Mouse (Mus musculus): ENCODE results near the gene Rtn4rl1. TPM values are rescaled to one million over a fixed set of nuclear protein-coding genes. Genes with fewer than 3 reads are reported as not detected.

Gene Rtn4rl1
- total and polyA plus RNA-seq, 2 experiments from 2014 or later, result 11.0 to 15.6 TPM

- no peak for TF ChIP-seq CTCF (IDR thresholded peaks at IDR 0.05; ENCODE audit: low read depth)
- H3K4me3 ChIP-seq (ENCODE audit: low read depth, low read length), result no peak overlapping the region
- no peaks in the 10 kb centered on the region for H3K4me1 ChIP-seq (ENCODE audit: insufficient read depth)
- no peaks in the 10 kb centered on the region for H3K36me3 ChIP-seq (ENCODE audit: insufficient read depth)
- DNase-seq (no peak), ATAC-seq (0 out of 2 replicates have a peak, but pooled peaks have one; percentile 17)
- 56% methylated on average over 10 of the region's 10 CpGs for WGBS
- no peak overlapping the region for H3K4me2 ChIP-seq (ENCODE audit: low read depth)
- H3K27me3 ChIP-seq (ENCODE audit: insufficient read depth, low read length), result no peaks in the 10 kb centered on the region
- H3K9ac ChIP-seq, result no peak overlapping the region
- H3K27ac ChIP-seq (ENCODE audit: low read depth, low read length), result no peak overlapping the region
- H3K9me3 ChIP-seq (ENCODE audit: low read length), result no peaks in the 10 kb centered on the region
These were observed 66.5 kb downstream of the Rtn4rl1 start for GRCm38 (mm10) chr11:75259996-75260561.

DNA sequence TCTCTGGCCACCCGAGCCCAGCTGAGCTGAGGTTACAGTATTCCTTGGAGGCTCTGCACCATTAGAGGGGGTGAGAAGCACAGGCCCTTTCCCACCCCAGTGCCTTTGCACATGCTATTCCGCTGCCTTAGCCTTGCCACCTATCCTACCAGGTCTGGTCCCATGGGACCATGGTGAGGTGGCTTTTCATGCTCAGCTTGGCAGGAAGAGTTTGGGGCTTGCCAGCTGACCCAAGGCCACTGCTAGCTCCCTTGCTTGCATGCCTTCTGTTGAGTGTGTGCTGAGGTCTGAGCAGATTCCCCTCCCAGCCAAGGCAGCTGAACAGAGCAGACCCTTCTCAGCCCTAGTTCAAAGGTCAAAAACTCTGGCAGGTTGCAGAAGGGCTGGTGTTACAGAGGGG is 67.4 kb downstream of the Rtn4rl1 start:
- Histone ChIP-seq H3K4me1 (ENCODE audit: insufficient read depth) (no peaks in the 10 kb centered on the region), H3K36me3 (ENCODE audit: insufficient read depth) (no peaks in the 10 kb centered on the region), H3K27me3 (ENCODE audit: insufficient read depth, low read length) (no peaks in the 10 kb centered on the region), H3K9me3 (ENCODE audit: low read length) (no peaks in the 10 kb centered on the region), H3K4me3 (ENCODE audit: low read depth, low read length) (no peak overlapping the region), H3K27ac (ENCODE audit: low read depth, low read length) (no peak overlapping the region), H3K9ac (no peak overlapping the region), H3K4me2 (ENCODE audit: low read depth) (no peak overlapping the region)
- WGBS, result 87% methylated on average over 2 of the region's 2 CpGs
- no peak for ATAC-seq
- DNase-seq, result no peak
- no peak for TF ChIP-seq CTCF (IDR thresholded peaks at IDR 0.05; ENCODE audit: low read depth)

DNA sequence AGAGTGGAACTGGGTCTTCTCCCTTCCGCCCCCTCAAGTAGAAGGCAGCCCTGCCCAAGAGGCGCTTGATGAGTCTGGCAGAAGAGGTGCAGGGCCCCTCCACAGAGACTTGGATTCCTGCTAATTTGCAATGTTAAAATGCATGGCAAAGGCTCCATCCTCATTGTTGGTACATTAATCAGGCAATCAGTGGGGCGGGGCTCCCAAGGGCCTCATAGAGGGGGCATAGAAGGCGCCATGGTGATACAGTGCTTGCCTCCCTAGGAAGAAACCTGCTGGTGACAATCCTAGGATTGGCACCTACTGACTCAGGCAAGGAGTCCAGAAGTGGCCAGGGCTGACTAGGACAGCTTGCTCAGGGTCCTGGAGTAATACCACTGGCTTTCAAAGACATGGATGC is 68.1 kb downstream of the Rtn4rl1 start:
- Histone ChIP-seq H3K4me2 (ENCODE audit: low read depth) (no peak overlapping the region), H3K9me3 (ENCODE audit: low read length) (no peaks in the 10 kb centered on the region), H3K27me3 (ENCODE audit: insufficient read depth, low read length) (no peaks in the 10 kb centered on the region), H3K9ac (no peak overlapping the region), H3K27ac (ENCODE audit: low read depth, low read length) (no peak overlapping the region), H3K4me1 (ENCODE audit: insufficient read depth) (no peaks in the 10 kb centered on the region), H3K36me3 (ENCODE audit: insufficient read depth) (no peaks in the 10 kb centered on the region), H3K4me3 (ENCODE audit: low read depth, low read length) (no peak overlapping the region)
- ATAC-seq (0 out of 2 replicates have a peak, but pooled peaks have one; percentile 9), DNase-seq (no peak)
- TF ChIP-seq CTCF (IDR thresholded peaks at IDR 0.05; ENCODE audit: low read depth), result no peak
- 47% methylated on average over 4 of the region's 4 CpGs for WGBS

GRCm38 (mm10) chr11:75262181-75262580 is 68.6 kb downstream of the Rtn4rl1 start:
- 91% methylated on average over 3 of the region's 3 CpGs for WGBS
- Histone ChIP-seq H3K4me1 (ENCODE audit: insufficient read depth) (no peaks in the 10 kb centered on the region), H3K27ac (ENCODE audit: low read depth, low read length) (no peak overlapping the region), H3K27me3 (ENCODE audit: insufficient read depth, low read length) (no peaks in the 10 kb centered on the region), H3K4me3 (ENCODE audit: low read depth, low read length) (no peak overlapping the region), H3K9ac (no peak overlapping the region), H3K4me2 (ENCODE audit: low read depth) (no peak overlapping the region), H3K9me3 (ENCODE audit: low read length) (no peaks in the 10 kb centered on the region), H3K36me3 (ENCODE audit: insufficient read depth) (no peaks in the 10 kb centered on the region)
- no peak for TF ChIP-seq CTCF (IDR thresholded peaks at IDR 0.05; ENCODE audit: low read depth)
- ATAC-seq, result no peak
- DNase-seq, result no peak

GRCm38 (mm10) chr11:75262791-75263190 is 69.2 kb downstream of the Rtn4rl1 start:
- no peaks in the 10 kb centered on the region for H3K27me3 ChIP-seq (ENCODE audit: insufficient read depth, low read length)
- no peak overlapping the region for H3K27ac ChIP-seq (ENCODE audit: low read depth, low read length)

DNA sequence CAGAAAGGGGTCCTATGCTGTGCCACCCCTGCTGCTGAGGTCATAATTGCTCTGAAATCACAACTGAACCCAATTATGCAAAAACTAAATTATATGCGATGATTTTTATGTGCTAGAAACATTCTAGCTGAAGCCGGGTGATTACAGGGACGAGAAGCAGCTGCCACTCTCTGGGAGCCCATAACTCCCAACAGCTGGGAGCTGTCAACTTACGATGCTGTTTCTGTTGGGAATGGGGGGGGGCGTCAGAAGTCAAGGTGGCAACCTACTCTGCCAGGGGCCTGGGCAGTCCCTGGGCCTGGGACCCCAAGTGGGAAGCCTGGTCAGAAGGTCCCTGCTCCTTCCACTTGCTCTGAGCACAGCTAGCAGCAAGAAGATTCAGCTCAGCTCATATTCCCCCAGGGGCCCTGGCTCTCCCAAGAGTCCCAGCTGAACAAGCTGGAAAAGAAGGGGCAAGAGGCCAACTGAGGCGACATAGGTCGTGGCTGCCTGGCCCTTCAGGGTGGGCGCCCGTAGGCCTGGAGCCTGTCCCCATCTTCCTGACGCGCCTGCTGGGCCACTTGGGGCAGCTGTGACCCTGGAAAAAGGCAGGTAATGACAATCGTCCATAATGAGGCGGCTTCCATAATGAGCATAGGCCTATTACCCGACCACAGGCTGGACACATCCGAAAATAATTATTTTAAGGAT is 69.8 kb downstream of the Rtn4rl1 start:
- H3K9ac ChIP-seq, result 0 out of 2 replicates have a peak overlapping the region, but pooled peaks have one; percentile 10

More at GRCm38 (mm10) chr11:75262791-75263190, 69.2 kb downstream of the Rtn4rl1 start:
- no peak overlapping the region for H3K4me3 ChIP-seq (ENCODE audit: low read depth, low read length)
- H3K4me1 ChIP-seq (ENCODE audit: insufficient read depth), result no peaks in the 10 kb centered on the region
- no peak overlapping the region for H3K4me2 ChIP-seq (ENCODE audit: low read depth)
- WGBS, result 54% methylated on average over 5 of the region's 5 CpGs
- ATAC-seq (no peak), DNase-seq (no peak)
- no peak overlapping the region for H3K9ac ChIP-seq
- no peaks in the 10 kb centered on the region for H3K36me3 ChIP-seq (ENCODE audit: insufficient read depth)
- no peaks in the 10 kb centered on the region for H3K9me3 ChIP-seq (ENCODE audit: low read length)
- no peak for TF ChIP-seq CTCF (IDR thresholded peaks at IDR 0.05; ENCODE audit: low read depth)

DNA sequence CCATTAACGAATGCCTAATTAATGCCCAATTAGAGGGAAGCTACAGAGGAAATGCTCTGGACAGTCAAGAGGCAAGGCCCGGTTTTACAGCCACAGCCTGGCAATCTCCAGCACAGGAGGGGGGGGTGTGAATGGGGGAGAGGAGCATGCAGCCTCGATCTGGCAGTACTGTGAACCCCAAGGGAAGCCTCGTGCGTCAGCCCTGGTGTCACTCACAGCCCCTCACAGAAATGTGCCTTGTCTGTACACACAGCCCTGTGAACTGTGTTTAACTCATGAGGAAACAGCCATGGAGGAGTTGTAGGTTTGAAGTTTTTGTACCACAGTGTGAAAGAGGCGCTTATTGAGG is 70.4 kb downstream of the Rtn4rl1 start:
- no peak for TF ChIP-seq CTCF (IDR thresholded peaks at IDR 0.05; ENCODE audit: low read depth)
- H3K4me2 ChIP-seq (ENCODE audit: low read depth), result no peak overlapping the region
- no peak overlapping the region for H3K27ac ChIP-seq (ENCODE audit: low read depth, low read length)
- H3K4me3 ChIP-seq (ENCODE audit: low read depth, low read length), result no peak overlapping the region
- WGBS, result 21% methylated on average over 6 of the region's 6 CpGs
- DNase-seq (no peak), ATAC-seq (peak; percentile 61)
- no peaks in the 10 kb centered on the region for H3K4me1 ChIP-seq (ENCODE audit: insufficient read depth)
- H3K9ac ChIP-seq, result no peak overlapping the region
- no peaks in the 10 kb centered on the region for H3K27me3 ChIP-seq (ENCODE audit: insufficient read depth, low read length)
- H3K36me3 ChIP-seq (ENCODE audit: insufficient read depth), result no peaks in the 10 kb centered on the region
- no peaks in the 10 kb centered on the region for H3K9me3 ChIP-seq (ENCODE audit: low read length)

More for the DNA sequence above, 69.8 kb downstream of the Rtn4rl1 start:
- ATAC-seq (no peak), DNase-seq (no peak)
- Histone ChIP-seq H3K27me3 (ENCODE audit: insufficient read depth, low read length) (no peaks in the 10 kb centered on the region), H3K27ac (ENCODE audit: low read depth, low read length) (0 out of 2 replicates have a peak overlapping the region, but pooled peaks have one; percentile 35), H3K4me2 (ENCODE audit: low read depth) (no peak overlapping the region), H3K9me3 (ENCODE audit: low read length) (no peaks in the 10 kb centered on the region), H3K4me3 (ENCODE audit: low read depth, low read length) (no peak overlapping the region), H3K4me1 (ENCODE audit: insufficient read depth) (no peaks in the 10 kb centered on the region), H3K36me3 (ENCODE audit: insufficient read depth) (no peaks in the 10 kb centered on the region)
- WGBS, result 32% methylated on average over 15 of the region's 15 CpGs
- TF ChIP-seq CTCF (IDR thresholded peaks at IDR 0.05; ENCODE audit: low read depth), result no peak

Measured in forebrain, postnatal 0 days (tissue).